Mouse (Mus musculus) intestine, postnatal 0 days (tissue): ENCODE data around the gene Tsn. TPM values are rescaled to one million over a fixed set of nuclear protein-coding genes. Genes with fewer than 3 reads are reported as not detected.
A peak's percentile ranks its signal among the peaks of the same experiment; 100 is the strongest.

Experiments used
- ATAC-seq: fragments of 200-750 bp; cut with Nextera tagmentation; 2 replicates; pipeline ENCODE4 v1.8.0; 2017; ENCODE audit warnings: mild to moderate bottlenecking, moderate TSS enrichment, moderate library complexity
- H3K27ac ChIP-seq: fragments of 300-500 bp; sonication (generic); 2 replicates; pipeline ENCODE4 v1.5.1; 2014; ENCODE audit warnings: mild to moderate bottlenecking, low read depth, low read length, moderate library complexity
- H3K27me3 ChIP-seq: fragments of 300-500 bp; sonication (generic); replicated peaks from 2 replicates; pipeline ENCODE4 v1.6.1; 2014; ENCODE audit warnings: low read length, mixed read lengths; ENCODE audit not compliant: control insufficient read depth, insufficient read depth
- H3K36me3 ChIP-seq: fragments of 300-500 bp; sonication (generic); 2 replicates; pipeline ENCODE4 v1.6.1; 2014; ENCODE audit warnings: mild to moderate bottlenecking, moderate library complexity; ENCODE audit not compliant: control insufficient read depth, insufficient read depth
- H3K4me1 ChIP-seq: fragments of 300-500 bp; sonication (generic); replicated peaks from 2 replicates; pipeline ENCODE4 v1.6.1; 2014; ENCODE audit warnings: antibody characterized with exemption, low read length, mixed read lengths; ENCODE audit not compliant: control insufficient read depth, insufficient read depth
- H3K4me2 ChIP-seq: fragments of 300-500 bp; sonication (generic); replicated peaks from 2 replicates; pipeline ENCODE4 v1.6.1; 2014; ENCODE audit warnings: low read depth, mild to moderate bottlenecking, moderate library complexity
- H3K4me3 ChIP-seq: fragments of 300-500 bp; sonication (generic); 2 replicates; pipeline ENCODE4 v1.5.1; 2014; ENCODE audit warnings: low read depth, low read length
- H3K9ac ChIP-seq: fragments of 300-500 bp; sonication (generic); 2 replicates; pipeline ENCODE4 v1.6.1; 2014; ENCODE audit warnings: mild to moderate bottlenecking, low read depth, low read length
- H3K9me3 ChIP-seq: fragments of 300-500 bp; sonication (generic); 2 replicates; pipeline ENCODE4 v1.6.1; 2016; ENCODE audit warnings: mixed run types; ENCODE audit not compliant: control insufficient read depth
- CTCF ChIP-seq: sonication (generic); IDR thresholded peaks from 2 replicates; pipeline ENCODE4 v1.5.1; 2016; ENCODE audit warnings: low read depth, mild to moderate bottlenecking, control low read depth, antibody characterized with exemption, moderate library complexity
- WGBS: fragments of 180-500 bp; shearing (Covaris S2); extraction: QIAGEN DNeasy Blood & Tissue Kit; methylation state at CpG from one replicate; pipeline ENCODE4 v1.1.7; 2014; 5-methylcytosine and 5-hydroxymethylcytosine counted together
- polyA plus RNA-seq: library from polyadenylated mRNA; unstranded; fragments of >200 nt; fragmentation: Nextera tagmentation; extraction: Ambion mirVana; gene quantifications from 2 replicates; pipeline ENCODE4 v1.2.1, GENCODE M21; 2015

Gene Tsn
- polyA plus RNA-seq, 1 experiment from 2014 or later, result 138 TPM

DNA sequence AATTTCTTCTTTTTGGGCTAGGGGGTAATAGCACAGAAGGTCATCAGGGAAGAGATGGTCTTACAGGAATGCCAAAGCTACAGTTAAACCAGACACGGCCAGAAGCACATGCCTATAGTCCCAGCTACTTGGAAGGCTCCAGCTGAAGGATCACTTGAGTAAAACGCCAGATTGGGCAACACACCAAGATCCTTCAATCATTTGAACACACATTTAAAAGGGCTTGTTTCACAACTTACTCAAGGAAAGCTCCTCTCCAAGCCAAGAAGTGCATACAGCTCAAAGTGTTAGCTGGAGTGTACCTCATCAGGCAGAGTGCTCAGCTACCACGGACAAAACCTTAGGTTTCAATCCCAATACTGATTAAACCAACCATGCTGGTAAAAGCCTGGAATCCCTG, 14.9 kb downstream of the Tsn start:
- ATAC-seq, result no peak
- Histone ChIP-seq H3K9me3 (no peaks in the 10 kb centered on the region), H3K4me1 (no peaks in the 10 kb centered on the region), H3K9ac (no peak overlapping the region), H3K4me2 (no peak overlapping the region), H3K27me3 (no peaks in the 10 kb centered on the region), H3K36me3 (peaks cover 39% of the 10 kb centered on the region), H3K27ac (no peak overlapping the region), H3K4me3 (no peak overlapping the region)
- WGBS, result 78% methylated on average over 3 of the region's 3 CpGs
- no peak for TF ChIP-seq CTCF

- no peaks in the 10 kb centered on the region for H3K9me3 ChIP-seq
- no peak for ATAC-seq
- no peak overlapping the region for H3K4me2 ChIP-seq
- no peak overlapping the region for H3K27ac ChIP-seq
- TF ChIP-seq CTCF, result no peak
- no peaks in the 10 kb centered on the region for H3K27me3 ChIP-seq
- no peak overlapping the region for H3K9ac ChIP-seq
- 73% methylated on average over 5 of the region's 5 CpGs for WGBS
- H3K4me1 ChIP-seq, result no peaks in the 10 kb centered on the region
- H3K36me3 ChIP-seq, result peaks cover 21% of the 10 kb centered on the region; the same call in 1 of the 2 replicates
- no peak overlapping the region for H3K4me3 ChIP-seq
Measured at GRCm38 (mm10) chr1:118294826-118295225, 16.7 kb downstream of the Tsn start.

DNA sequence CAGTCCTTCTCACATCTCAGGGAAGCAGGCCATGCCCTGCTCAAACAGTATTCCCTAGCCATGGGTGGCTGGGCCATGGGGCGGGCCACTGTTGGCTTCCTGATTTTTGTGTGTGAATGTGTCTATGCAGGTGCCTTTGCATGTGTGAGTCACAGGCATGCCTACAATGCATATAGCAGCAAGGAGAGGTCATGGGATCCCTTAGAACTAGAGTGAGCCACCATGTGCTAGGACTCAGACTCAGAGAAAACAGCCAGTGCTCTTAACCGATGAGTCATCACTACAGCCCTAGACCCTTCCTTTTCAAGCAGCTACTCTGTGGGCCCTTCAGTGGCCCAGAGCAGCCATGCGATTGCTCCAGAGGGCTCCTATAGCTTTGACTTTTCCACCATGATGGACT, 17.3 kb downstream of the Tsn start:
- ATAC-seq, result no peak
- no peak overlapping the region for H3K27ac ChIP-seq
- no peaks in the 10 kb centered on the region for H3K27me3 ChIP-seq
- 96% methylated on average over 3 of the region's 3 CpGs for WGBS
- H3K9ac ChIP-seq, result no peak overlapping the region
- no peak overlapping the region for H3K4me2 ChIP-seq
- no peak overlapping the region for H3K4me3 ChIP-seq
- no peaks in the 10 kb centered on the region for H3K4me1 ChIP-seq
- no peak for TF ChIP-seq CTCF
- H3K36me3 ChIP-seq, result peaks cover 17% of the 10 kb centered on the region; the same call in 1 of the 2 replicates
- H3K9me3 ChIP-seq, result no peaks in the 10 kb centered on the region

DNA sequence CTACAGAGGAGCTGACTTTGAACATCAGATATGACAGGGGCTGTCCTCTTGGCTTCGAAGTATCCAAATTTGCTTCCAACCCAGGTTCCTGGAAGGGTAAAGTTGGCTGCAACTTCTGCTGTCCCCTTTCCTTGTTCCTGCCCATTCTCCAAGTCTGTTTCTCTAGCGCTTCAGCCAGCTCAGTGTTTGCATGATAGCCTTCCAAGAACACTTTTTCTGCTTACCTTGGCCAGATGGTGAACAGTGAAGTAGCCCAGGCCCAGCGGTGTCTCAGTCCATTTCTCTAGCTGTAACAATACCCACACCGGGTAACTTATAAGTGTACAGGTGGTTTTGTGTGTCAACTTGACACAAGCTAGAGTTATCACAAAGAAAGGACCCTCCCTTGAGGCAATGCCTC, 19.2 kb downstream of the Tsn start:
- Histone ChIP-seq H3K27me3 (no peaks in the 10 kb centered on the region), H3K9me3 (no peaks in the 10 kb centered on the region), H3K27ac (no peak overlapping the region), H3K4me1 (no peaks in the 10 kb centered on the region), H3K4me2 (no peak overlapping the region), H3K4me3 (no peak overlapping the region), H3K9ac (no peak overlapping the region), H3K36me3 (no peaks in the 10 kb centered on the region)
- 86% methylated on average over 4 of the region's 4 CpGs for WGBS
- TF ChIP-seq CTCF, result no peak
- ATAC-seq, result no peak

DNA sequence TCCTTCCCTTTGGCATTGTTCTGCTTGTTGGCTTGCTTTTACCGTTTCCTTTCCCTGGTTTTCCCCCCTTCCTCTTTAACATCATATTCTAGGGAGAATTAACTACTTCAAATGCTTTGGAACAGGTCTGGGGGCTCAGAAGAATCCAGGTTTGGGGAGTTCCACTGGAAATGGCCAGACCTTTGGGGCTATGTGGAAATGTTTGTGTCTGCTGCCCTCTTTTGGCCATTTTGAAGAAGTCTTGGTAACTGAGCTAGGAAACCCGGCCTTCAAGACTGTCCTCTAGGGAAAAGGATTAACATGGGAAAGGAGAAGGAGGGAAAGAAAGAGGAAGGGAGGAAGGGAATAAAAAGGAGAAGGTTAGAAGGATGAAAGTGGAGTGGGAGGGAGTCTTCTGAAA, 36.4 kb downstream of the Tsn start:
- 14% methylated on average over 2 of the region's 2 CpGs for WGBS
- no peak overlapping the region for H3K4me2 ChIP-seq
- H3K27me3 ChIP-seq, result no peaks in the 10 kb centered on the region
- no peak for ATAC-seq
- no peak overlapping the region for H3K4me3 ChIP-seq
- H3K36me3 ChIP-seq, result no peaks in the 10 kb centered on the region
- H3K9ac ChIP-seq, result no peak overlapping the region
- no peaks in the 10 kb centered on the region for H3K9me3 ChIP-seq
- H3K4me1 ChIP-seq, result no peaks in the 10 kb centered on the region
- no peak overlapping the region for H3K27ac ChIP-seq
- peak; percentile 65 for TF ChIP-seq CTCF

DNA sequence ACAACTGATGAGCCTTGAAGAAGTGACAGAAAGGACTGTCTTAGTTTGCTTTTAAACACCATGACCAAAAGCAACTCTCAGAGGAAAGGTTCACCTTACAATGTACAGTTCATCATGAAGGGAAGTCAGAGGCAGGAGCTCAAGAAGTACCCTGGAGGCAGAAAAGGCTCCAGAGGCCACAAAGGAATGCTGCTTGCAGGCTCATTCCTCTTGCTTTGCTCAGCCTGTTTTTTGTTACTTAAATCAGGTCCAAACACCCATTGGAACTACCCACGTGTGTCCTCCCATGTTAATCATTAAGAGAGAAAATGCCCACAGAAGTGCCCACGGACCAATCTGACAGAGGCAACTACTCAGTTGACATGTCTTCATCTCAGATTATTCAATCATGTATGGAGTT, 59.6 kb downstream of the Tsn start:
- 42% methylated on average over 2 of the region's 2 CpGs for WGBS

More for the DNA sequence above, 59.6 kb downstream of the Tsn start:
- H3K27me3 ChIP-seq, result no peaks in the 10 kb centered on the region
- H3K9me3 ChIP-seq, result no peaks in the 10 kb centered on the region
- no peak overlapping the region for H3K27ac ChIP-seq
- TF ChIP-seq CTCF, result no peak
- H3K4me2 ChIP-seq, result no peak overlapping the region
- ATAC-seq, result no peak
- no peaks in the 10 kb centered on the region for H3K36me3 ChIP-seq
- H3K4me1 ChIP-seq, result no peaks in the 10 kb centered on the region
- H3K9ac ChIP-seq, result no peak overlapping the region
- no peak overlapping the region for H3K4me3 ChIP-seq

Other genes with a start within 250 kb of the Tsn start
- gene Gm29106, start 135.2 kb downstream of the Tsn start, polyA plus RNA-seq, result 0.03 and 0.05 TPM in 2 replicates
- 38.0 and 41.4 TPM in 2 replicates for gene Nifk, start 10.1 kb upstream of the Tsn start, polyA plus RNA-seq
- 8.7 and 11.5 TPM in 2 replicates for gene Clasp1, start 77.3 kb upstream of the Tsn start, polyA plus RNA-seq